Mouse (Mus musculus): ENCODE measurements around the gene Hap1.
A peak's percentile ranks its signal among the peaks of the same experiment; 100 is the strongest.

DNA sequence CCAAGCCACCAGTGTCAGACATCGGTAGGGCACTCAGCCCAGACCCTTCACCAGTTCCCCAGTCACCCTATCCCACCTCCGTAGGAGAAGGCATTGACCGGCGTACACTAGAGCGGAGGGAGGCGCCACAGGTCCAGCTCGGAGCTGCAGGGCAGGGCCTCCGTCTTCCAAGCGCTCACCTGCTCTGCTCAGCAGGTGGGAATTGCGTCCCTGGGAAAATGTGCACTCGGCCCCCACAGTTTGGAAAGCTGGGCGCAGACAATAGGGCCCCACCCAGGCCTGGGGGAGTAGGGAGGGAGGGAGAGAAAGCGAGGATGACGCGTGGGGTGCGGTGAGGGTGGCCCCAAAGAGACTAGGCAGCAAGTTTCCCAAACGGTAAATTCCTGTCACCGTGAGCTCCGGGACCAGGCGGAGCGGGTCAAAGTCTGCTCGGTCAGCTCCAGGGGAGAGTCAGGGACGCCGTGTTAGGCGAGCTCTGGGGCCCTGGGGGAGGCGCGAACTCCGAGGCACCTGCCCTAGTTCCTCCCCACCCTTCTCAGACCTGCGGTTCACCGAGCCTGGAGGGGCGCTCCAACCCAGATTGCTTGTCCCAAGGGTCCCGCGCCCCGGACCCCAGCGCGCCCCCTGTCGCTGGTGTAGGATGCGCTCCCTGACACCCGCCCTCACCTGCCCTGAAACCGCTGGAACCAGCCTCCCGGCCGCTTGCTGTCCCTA lies 41.1 kb upstream of the Hap1 start:
- TF ChIP-seq CTCF (IDR thresholded peaks at IDR 0.05; ENCODE audit: borderline replicate concordance, control insufficient read depth, extremely low read depth, insufficient read depth, low read length, poor library complexity): peak; percentile 47; the same call in 1 of the 2 replicates
- TF ChIP-seq POLR2A (IDR thresholded peaks at IDR 0.05; ENCODE audit: control insufficient read depth, extremely low read depth, insufficient read depth, low read length, poor library complexity): 0 out of 2 replicates have a peak, but pooled peaks have one; percentile 28
